Mouse (Mus musculus): ENCODE data around the gene Mrpl33.
A peak's percentile ranks its signal among the peaks of the same experiment; 100 is the strongest.

The Mrpl33 gene

GRCm38 (mm10) chr5:31698297-31698726 lies 101.6 kb downstream of the Mrpl33 start:
- peak; percentile 85 for DNase-seq (ENCODE audit: low spot score)

GRCm38 (mm10) chr5:31698931-31699330 lies 102.2 kb downstream of the Mrpl33 start:
- no peak for DNase-seq (ENCODE audit: low spot score)

- no peak for DNase-seq (ENCODE audit: low spot score)
These were observed 102.7 kb downstream of the Mrpl33 start for GRCm38 (mm10) chr5:31699397-31699796.

GRCm38 (mm10) chr5:31704971-31705370 lies 108.2 kb downstream of the Mrpl33 start:
- DNase-seq (ENCODE audit: low spot score), result no peak

- DNase-seq (ENCODE audit: low spot score), result no peak
These were observed 110.1 kb downstream of the Mrpl33 start for GRCm38 (mm10) chr5:31706826-31707225.

- no peak for DNase-seq (ENCODE audit: low spot score)
These were observed 112.7 kb downstream of the Mrpl33 start for GRCm38 (mm10) chr5:31709389-31709788.

GRCm38 (mm10) chr5:31713280-31713711 lies 116.6 kb downstream of the Mrpl33 start:
- no peak for DNase-seq (ENCODE audit: low spot score)

GRCm38 (mm10) chr5:31713841-31714264 lies 117.1 kb downstream of the Mrpl33 start:
- DNase-seq (ENCODE audit: low spot score), result no peak

Measured in urinary bladder, postnatal 14 days (tissue).